Comparison of ENCODE assay signal across 12 mouse cellular contexts in genomic region chr1:186695361-186695760, GRCm38 (mm10). TPM values are rescaled to one million over a fixed set of nuclear protein-coding genes. Genes with fewer than 3 reads are reported as not detected.
A peak's percentile ranks its signal among the peaks of the same experiment; 100 is the strongest.
DNase-seq lines count a peak whose midpoint lies in the region; ATAC-seq and TF ChIP-seq lines count a peak whose summit lies in the region.
"Had no signal": no experiment of that assay in that cellular context is flagged by ENCODE, and none has a peak within 500 bp of the region (broad histone marks: within the 10 kb centered on the region; RNA-seq: fewer than 3 reads in every experiment).

No protein-coding gene starts in this region.

- H3K4me1 ChIP-seq in kidney, postnatal 0 days (replicated peaks; ENCODE audit: insufficient read depth, low read length), result no peaks in the 10 kb centered on the region
- H3K4me1 ChIP-seq in embryonic facial prominence, embryonic 14.5 days (ENCODE audit: control insufficient read depth, insufficient read depth, low read length), result peaks cover 29% of the 10 kb centered on the region
- peaks cover 12 to 24% of the 10 kb centered on the region in 2 experiments for H3K4me1 ChIP-seq in heart, embryonic 14.5 days (ENCODE audit: control insufficient read depth in 2 of 2, insufficient read depth in 2 of 2, low read length in 2 of 2)
- H3K4me1 ChIP-seq: forebrain, embryonic 12.5 days; hindbrain, embryonic 15.5 days had no signal

- no peak overlapping the region for H3K4me2 ChIP-seq in kidney, postnatal 0 days (ENCODE audit: low read length)
- H3K4me2 ChIP-seq in embryonic facial prominence, embryonic 14.5 days (ENCODE audit: low read depth, low read length), result no peak overlapping the region
- H3K4me2 ChIP-seq in heart, embryonic 14.5 days (ENCODE audit: low read length), result no peak overlapping the region
- H3K4me2 ChIP-seq: forebrain, embryonic 12.5 days; hindbrain, embryonic 15.5 days had no signal

- TF ChIP-seq CTCF in kidney, postnatal 0 days (IDR thresholded peaks at IDR 0.05; ENCODE audit: low read depth), result no peak

- WGBS in kidney, postnatal 0 days, result 50% methylated on average over 4 of the region's 4 CpGs
- WGBS in embryonic facial prominence, embryonic 14.5 days, result 32% methylated on average over 4 of the region's 4 CpGs
- WGBS in heart, embryonic 14.5 days, result 22% methylated on average over 4 of the region's 4 CpGs

- no peaks in the 10 kb centered on the region for H3K36me3 ChIP-seq in kidney, postnatal 0 days (ENCODE audit: insufficient read depth, low read length)
- H3K36me3 ChIP-seq in embryonic facial prominence, embryonic 14.5 days (ENCODE audit: control insufficient read depth, insufficient read depth, low read length), result peaks cover 8% of the 10 kb centered on the region; the same call in 1 of the 2 replicates
- 0 out of 2 replicates have a peak, but pooled peaks cover 8% of the 10 kb centered on the region for H3K36me3 ChIP-seq in heart, embryonic 14.5 days (ENCODE audit: control insufficient read depth, insufficient read depth, low read length)
- H3K36me3 ChIP-seq: forebrain, embryonic 12.5 days; hindbrain, embryonic 15.5 days had no signal

- no peaks in the 10 kb centered on the region for H3K27me3 ChIP-seq in kidney, postnatal 0 days (ENCODE audit: insufficient read depth, low read length)
- no peaks in the 10 kb centered on the region for H3K27me3 ChIP-seq in embryonic facial prominence, embryonic 14.5 days (replicated peaks; ENCODE audit: control insufficient read depth, insufficient read depth, low read length)
- H3K27me3 ChIP-seq in heart, embryonic 14.5 days (ENCODE audit: control insufficient read depth, insufficient read depth, low read length), result no peaks in the 10 kb centered on the region
- H3K27me3 ChIP-seq: forebrain, embryonic 12.5 days; hindbrain, embryonic 15.5 days had no signal

- H3K27ac ChIP-seq in kidney, postnatal 0 days, result peak overlapping the region; percentile 61; the same call in 1 of the 2 replicates
- H3K27ac ChIP-seq in embryonic facial prominence, embryonic 14.5 days (replicated peaks; ENCODE audit: low read depth, low read length), result peak overlapping the region; percentile 57
- H3K27ac ChIP-seq in heart, embryonic 14.5 days (replicated peaks in 1 of 2; ENCODE audit: control insufficient read depth in 1 of 2, insufficient read depth in 1 of 2, low read depth in 2 of 2, low read length in 2 of 2), result peak overlapping the region; percentile 1 to 39; a peak in 3 of 4 replicates
- H3K27ac ChIP-seq: forebrain, embryonic 12.5 days; hindbrain, embryonic 15.5 days had no signal

- no peak overlapping the region for H3K4me3 ChIP-seq in kidney, postnatal 0 days (replicated peaks; ENCODE audit: low read depth, low read length)
- no peak overlapping the region for H3K4me3 ChIP-seq in embryonic facial prominence, embryonic 14.5 days (ENCODE audit: low read depth, low read length)
- no peak overlapping the region for H3K4me3 ChIP-seq in heart, embryonic 14.5 days (ENCODE audit: control insufficient read depth in 1 of 2, insufficient read depth in 1 of 2, low read depth in 1 of 2, low read length in 2 of 2)
- H3K4me3 ChIP-seq: forebrain, embryonic 12.5 days; hindbrain, embryonic 15.5 days had no signal

- peak; percentile 77 for DNase-seq in kidney, postnatal 0 days (ENCODE audit: low spot score)
- DNase-seq in kidney, postnatal 25 days, result no peak
- DNase-seq in embryonic facial prominence, embryonic 14.5 days (ENCODE audit: low spot score), result peak; percentile 80
- DNase-seq in lung, postnatal 10 days, result peak; percentile 64
- DNase-seq in spleen, postnatal 10 days (ENCODE audit: low spot score in 2 of 2), result no peak
- no peak for DNase-seq in layer of hippocampus, adult 18-20 months (ENCODE audit: low spot score in 2 of 2)
- DNase-seq in embryo, embryonic 11 days, result no peak
- DNase-seq: cerebellum, adult 18-20 months; thymus, adult 2 months had no signal

- H3K9ac ChIP-seq in kidney, postnatal 0 days (ENCODE audit: low read depth, low read length), result no peak overlapping the region
- no peak overlapping the region for H3K9ac ChIP-seq in embryonic facial prominence, embryonic 14.5 days (ENCODE audit: low read depth, low read length)
- H3K9ac ChIP-seq in heart, embryonic 14.5 days (ENCODE audit: low read length), result 0 out of 2 replicates have a peak overlapping the region, but pooled peaks have one; percentile 1
- H3K9ac ChIP-seq: forebrain, embryonic 12.5 days; hindbrain, embryonic 15.5 days had no signal

- no peak for ATAC-seq in kidney, postnatal 0 days (replicated peaks; ENCODE audit: low FRiP score, low read depth)
- ATAC-seq in embryonic facial prominence, embryonic 14.5 days (ENCODE audit: low read depth), result peak; percentile 41; the same call in 1 of the 2 replicates
- no peak for ATAC-seq in heart, embryonic 14.5 days (ENCODE audit: insufficient number of reproducible peaks, insufficient read depth, low FRiP score, low read depth)

- no peaks in the 10 kb centered on the region for H3K9me3 ChIP-seq in kidney, postnatal 0 days (replicated peaks; ENCODE audit: low read length)
- H3K9me3 ChIP-seq in embryonic facial prominence, embryonic 14.5 days (ENCODE audit: control insufficient read depth, low read length), result no peaks in the 10 kb centered on the region
- no peaks in the 10 kb centered on the region for H3K9me3 ChIP-seq in heart, embryonic 14.5 days (ENCODE audit: control insufficient read depth, low read length)
- H3K9me3 ChIP-seq: forebrain, embryonic 12.5 days; hindbrain, embryonic 15.5 days had no signal

RNA-seq across cellular contexts. Expression of gene Tgfb2, which starts 10.4 kb away (rescaled TPM):
- polyA plus RNA-seq in kidney, postnatal 0 days (2015; fragmentation: Nextera tagmentation; extraction: Ambion mirVana), result 15.4 and 17.1 TPM in 2 replicates
- 47.8 and 67.6 TPM in 2 replicates for polyA plus RNA-seq in embryonic facial prominence, embryonic 14.5 days (2014; fragmentation: Nextera tagmentation; extraction: Ambion mirVana)
- polyA plus RNA-seq in heart, embryonic 14.5 days (2014; fragmentation: Nextera tagmentation; extraction: Ambion mirVana), result 50.0 and 50.5 TPM in 2 replicates
- 10 to 100 TPM; 25.9 to 26.9 TPM for total RNA-seq in layer of hippocampus, adult 18-20 months (2021)

RNA-seq across cellular contexts. Expression of gene Rrp15, which starts 53.8 kb away (rescaled TPM):
- 57.5 and 57.8 TPM in 2 replicates for polyA plus RNA-seq in kidney, postnatal 0 days (2015; fragmentation: Nextera tagmentation; extraction: Ambion mirVana)
- polyA plus RNA-seq in embryonic facial prominence, embryonic 14.5 days (2014; fragmentation: Nextera tagmentation; extraction: Ambion mirVana), result 59.7 and 61.5 TPM in 2 replicates
- 29.8 and 32.6 TPM in 2 replicates for polyA plus RNA-seq in heart, embryonic 14.5 days (2014; fragmentation: Nextera tagmentation; extraction: Ambion mirVana)
- 10 to 100 TPM; 15.1 to 16.2 TPM for total RNA-seq in layer of hippocampus, adult 18-20 months (2021)

Comparison
In these comparisons a context has a peak if more than half of its experiments do, and no peak if none do; other contexts are left out.
1. DNase-seq: peak in kidney, postnatal 0 days (single experiment), embryonic facial prominence, embryonic 14.5 days (single experiment) and lung, postnatal 10 days (single experiment); none in kidney, postnatal 25 days (0 of 2), spleen, postnatal 10 days (0 of 2), layer of hippocampus, adult 18-20 months (0 of 2) and embryo, embryonic 11 days (single experiment).
2. Peak in every context shown above with its lines, with median percentiles within 50 percentile points of each other: H3K27ac ChIP-seq.